34 mouse cellular contexts compared by ENCODE assay signal in genomic region chr14:75208572-75209151, GRCm38 (mm10). TPM values are rescaled to one million over a fixed set of nuclear protein-coding genes. Genes with fewer than 3 reads are reported as not detected.
A peak's percentile ranks its signal among the peaks of the same experiment; 100 is the strongest.
DNase-seq lines count a peak whose midpoint lies in the region; ATAC-seq and TF ChIP-seq lines count a peak whose summit lies in the region.
"Had no signal": no experiment of that assay in that cellular context is flagged by ENCODE, and none has a peak within 500 bp of the region (broad histone marks: within the 10 kb centered on the region; RNA-seq: fewer than 3 reads in every experiment).

No protein-coding gene starts in this region.

- H3K27me3 ChIP-seq in midbrain, embryonic 10.5 days (ENCODE audit: low read depth, poor library complexity, severe bottlenecking) = no peaks in the 10 kb centered on the region
- no peaks in the 10 kb centered on the region for H3K27me3 ChIP-seq in midbrain, postnatal 0 days (ENCODE audit: insufficient read depth, low read length)
- H3K27me3 ChIP-seq in embryonic facial prominence, embryonic 10.5 days (replicated peaks; ENCODE audit: low read depth, poor library complexity, severe bottlenecking) = no peaks in the 10 kb centered on the region
- H3K27me3 ChIP-seq in limb, embryonic 13.5 days = no peaks in the 10 kb centered on the region
- H3K27me3 ChIP-seq in forebrain, embryonic 16.5 days (replicated peaks; ENCODE audit: control insufficient read depth, insufficient read depth, low read length) = no peaks in the 10 kb centered on the region
- H3K27me3 ChIP-seq: forebrain, embryonic 13.5 days; hindbrain, embryonic 15.5 days; limb, embryonic 15.5 days; liver, embryonic 13.5 days; megakaryocyte, embryonic 14.5 days had no signal

- no peak overlapping the region for H3K4me3 ChIP-seq in midbrain, embryonic 10.5 days
- no peak overlapping the region for H3K4me3 ChIP-seq in midbrain, postnatal 0 days (ENCODE audit: low read depth, low read length)
- H3K4me3 ChIP-seq in embryonic facial prominence, embryonic 10.5 days = no peak overlapping the region
- no peak overlapping the region for H3K4me3 ChIP-seq in limb, embryonic 13.5 days
- H3K4me3 ChIP-seq in gastrocnemius, adult 2 months = no peak overlapping the region
- H3K4me3 ChIP-seq in forebrain, embryonic 16.5 days (replicated peaks; ENCODE audit: low read length) = no peak overlapping the region
- H3K4me3 ChIP-seq: forebrain, embryonic 13.5 days; hindbrain, embryonic 10.5 days; hindbrain, embryonic 15.5 days; limb, embryonic 15.5 days; liver, embryonic 13.5 days; megakaryocyte, embryonic 14.5 days had no signal

- no peak overlapping the region for H3K4me2 ChIP-seq in midbrain, postnatal 0 days (ENCODE audit: low read depth, low read length, poor library complexity, severe bottlenecking)
- no peak overlapping the region for H3K4me2 ChIP-seq in limb, embryonic 13.5 days (replicated peaks)
- no peak overlapping the region for H3K4me2 ChIP-seq in forebrain, embryonic 16.5 days (ENCODE audit: low read length)
- H3K4me2 ChIP-seq: forebrain, embryonic 13.5 days; hindbrain, embryonic 15.5 days; limb, embryonic 15.5 days; liver, embryonic 13.5 days had no signal

- H3K9ac ChIP-seq in midbrain, postnatal 0 days (replicated peaks; ENCODE audit: low read length, poor library complexity, severe bottlenecking) = no peak overlapping the region
- H3K9ac ChIP-seq in limb, embryonic 13.5 days = no peak overlapping the region
- no peak overlapping the region for H3K9ac ChIP-seq in forebrain, embryonic 16.5 days (replicated peaks; ENCODE audit: low read depth, low read length)
- H3K9ac ChIP-seq: forebrain, embryonic 13.5 days; hindbrain, embryonic 15.5 days; limb, embryonic 15.5 days; liver, embryonic 13.5 days had no signal

- H3K27ac ChIP-seq in midbrain, embryonic 10.5 days (replicated peaks) = no peak overlapping the region
- H3K27ac ChIP-seq in midbrain, postnatal 0 days (ENCODE audit: low read depth, low read length) = no peak overlapping the region
- H3K27ac ChIP-seq in embryonic facial prominence, embryonic 10.5 days (replicated peaks) = no peak overlapping the region
- no peak overlapping the region for H3K27ac ChIP-seq in limb, embryonic 13.5 days
- H3K27ac ChIP-seq in gastrocnemius, adult 2 months = no peak overlapping the region
- no peak overlapping the region for H3K27ac ChIP-seq in forebrain, embryonic 16.5 days (ENCODE audit: low read length)
- H3K27ac ChIP-seq: forebrain, embryonic 13.5 days; hindbrain, embryonic 10.5 days; hindbrain, embryonic 15.5 days; kidney, postnatal 0 days; limb, embryonic 15.5 days; liver, embryonic 13.5 days had no signal

- H3K9me3 ChIP-seq in midbrain, embryonic 10.5 days (replicated peaks) = no peaks in the 10 kb centered on the region
- H3K9me3 ChIP-seq in midbrain, postnatal 0 days (ENCODE audit: low read length) = no peaks in the 10 kb centered on the region
- H3K9me3 ChIP-seq in embryonic facial prominence, embryonic 10.5 days = no peaks in the 10 kb centered on the region
- H3K9me3 ChIP-seq in limb, embryonic 13.5 days = no peaks in the 10 kb centered on the region
- H3K9me3 ChIP-seq in forebrain, embryonic 16.5 days (ENCODE audit: control insufficient read depth, low read length) = no peaks in the 10 kb centered on the region
- H3K9me3 ChIP-seq: forebrain, embryonic 13.5 days; hindbrain, embryonic 10.5 days; hindbrain, embryonic 15.5 days; limb, embryonic 15.5 days; liver, embryonic 13.5 days; megakaryocyte, embryonic 14.5 days had no signal

- 81% methylated on average over 6 of the region's 6 CpGs for WGBS in midbrain, embryonic 10.5 days
- 78% methylated on average over 6 of the region's 6 CpGs for WGBS in midbrain, postnatal 0 days
- WGBS in embryonic facial prominence, embryonic 10.5 days = 75% methylated on average over 6 of the region's 6 CpGs
- 39% methylated on average over 6 of the region's 6 CpGs for WGBS in limb, embryonic 13.5 days
- 80% methylated on average over 6 of the region's 6 CpGs for WGBS in forebrain, embryonic 16.5 days

- DNase-seq in midbrain, embryonic 10.5 days (ENCODE audit: low spot score) = peak; percentile 13
- no peak for DNase-seq in midbrain, postnatal 0 days (ENCODE audit: low spot score)
- peak; percentile 15 for DNase-seq in embryonic facial prominence, embryonic 10.5 days (ENCODE audit: low spot score)
- no peak for DNase-seq in gastrocnemius, adult 2 months
- no peak for DNase-seq in spleen, adult 12 weeks (ENCODE audit: low spot score)
- DNase-seq: adrenal gland, postnatal 10 days; cerebellum, adult 8-10 months; cerebellum, postnatal 25 days; gastrocnemius, postnatal 10 days; heart, postnatal 14 days; kidney, adult 8-10 months; layer of hippocampus, postnatal 36 days; liver, embryonic 13.5 days; lung, adult 18-20 months; lung, postnatal 4 days; midbrain, embryonic 14.5 days; right cerebral cortex, postnatal 25 days; spleen, adult 18-20 months; thymus, postnatal 4 days had no signal

- no peak for ATAC-seq in midbrain, postnatal 0 days (ENCODE audit: low FRiP score)
- peak; percentile 64 for ATAC-seq in limb, embryonic 13.5 days (ENCODE audit: low FRiP score, low read depth)
- ATAC-seq in forebrain, embryonic 16.5 days = no peak
- ATAC-seq: forebrain, embryonic 13.5 days; intestine, embryonic 16.5 days; lung, postnatal 0 days had no signal

- TF ChIP-seq CTCF in midbrain, postnatal 0 days (IDR thresholded peaks at IDR 0.05) = no peak
- no peak for TF ChIP-seq CTCF in gastrocnemius, adult 2 months (IDR thresholded peaks at IDR 0.05)

- peaks cover 10% of the 10 kb centered on the region; the same call in 1 of the 2 replicates for H3K4me1 ChIP-seq in midbrain, embryonic 10.5 days
- H3K4me1 ChIP-seq in midbrain, postnatal 0 days (ENCODE audit: insufficient read depth, low read length) = no peaks in the 10 kb centered on the region
- peaks cover 4% of the 10 kb centered on the region; the same call in 1 of the 2 replicates for H3K4me1 ChIP-seq in embryonic facial prominence, embryonic 10.5 days
- H3K4me1 ChIP-seq in limb, embryonic 13.5 days = peaks cover 17% of the 10 kb centered on the region
- no peaks in the 10 kb centered on the region for H3K4me1 ChIP-seq in forebrain, embryonic 16.5 days (replicated peaks; ENCODE audit: control insufficient read depth, insufficient read depth, low read length)
- H3K4me1 ChIP-seq: liver, embryonic 13.5 days; megakaryocyte, embryonic 14.5 days had no signal

- intact Hi-C loops in gastrocnemius, adult 2 months (cut with DNase I) = no loop called here

- H3K36me3 ChIP-seq in midbrain, embryonic 10.5 days = no peaks in the 10 kb centered on the region
- no peaks in the 10 kb centered on the region for H3K36me3 ChIP-seq in midbrain, postnatal 0 days (ENCODE audit: insufficient read depth, low read length)
- H3K36me3 ChIP-seq in embryonic facial prominence, embryonic 10.5 days (replicated peaks) = no peaks in the 10 kb centered on the region
- H3K36me3 ChIP-seq in limb, embryonic 13.5 days = no peaks in the 10 kb centered on the region
- H3K36me3 ChIP-seq in forebrain, embryonic 16.5 days (ENCODE audit: control insufficient read depth, insufficient read depth) = no peaks in the 10 kb centered on the region
- H3K36me3 ChIP-seq: hindbrain, embryonic 10.5 days; hindbrain, embryonic 15.5 days; limb, embryonic 15.5 days; liver, embryonic 13.5 days had no signal

RNA-seq across cellular contexts. Expression of gene Cpb2, which starts 33.4 kb away (rescaled TPM):
- polyA plus RNA-seq in midbrain, embryonic 10.5 days (2016; fragmentation: Nextera tagmentation; extraction: Ambion mirVana) = not detected in 2 replicates
- total RNA-seq in midbrain, postnatal 0 days (2014; rRNA removed) = not detected in 2 replicates
- 0.20 TPM in 1 of 2 replicates, not detected in the other for polyA plus RNA-seq in midbrain, postnatal 0 days (2015; fragmentation: Nextera tagmentation; extraction: Ambion mirVana)
- polyA plus RNA-seq in embryonic facial prominence, embryonic 10.5 days (2016; fragmentation: Nextera tagmentation; extraction: Ambion mirVana) = not detected in 2 replicates
- 0.26 TPM in 1 of 2 replicates, not detected in the other for polyA plus RNA-seq in limb, embryonic 13.5 days (2015; fragmentation: Nextera tagmentation; extraction: Ambion mirVana)
- total RNA-seq in gastrocnemius, adult 2 months (2021) = not detected
- not detected in 2 replicates for polyA plus RNA-seq in forebrain, embryonic 16.5 days (2015; fragmentation: Nextera tagmentation; extraction: Ambion mirVana)
- total RNA-seq: gastrocnemius, postnatal 10 days; heart, postnatal 14 days; layer of hippocampus, postnatal 36 days; neutrophil, adult 5-6 weeks had no signal
- polyA plus RNA-seq: gonadal fat pad, adult 2 months; heart, embryonic 14.5 days; hindbrain, embryonic 10.5 days; hindbrain, embryonic 15.5 days; large intestine, adult 2 months; lung, postnatal 0 days; midbrain, embryonic 14.5 days; testis, adult 2 months had no signal

Comparison
In these comparisons a context has a peak if more than half of its experiments do, and no peak if none do; other contexts are left out.
1. DNase-seq: peak in midbrain, embryonic 10.5 days (single experiment) and embryonic facial prominence, embryonic 10.5 days (single experiment); none in midbrain, postnatal 0 days (single experiment), gastrocnemius, adult 2 months (single experiment) and spleen, adult 12 weeks (single experiment).